Mouse (Mus musculus) urinary bladder, postnatal 36 days (tissue): ENCODE results near the gene BC005624.
"Not testable (repeated sequence)": the region's sequence is repeated elsewhere in the genome, so short reads cannot be mapped to it uniquely, and the experiment has no call there.

Experiments
- DNase-seq, 2 experiments: peaks; one replicate each; pipeline ENCODE4 v3.0.0; 2022; ENCODE audit warnings: low spot score in 2 of 2, mixed read lengths in 1 of 2

The BC005624 gene

DNA sequence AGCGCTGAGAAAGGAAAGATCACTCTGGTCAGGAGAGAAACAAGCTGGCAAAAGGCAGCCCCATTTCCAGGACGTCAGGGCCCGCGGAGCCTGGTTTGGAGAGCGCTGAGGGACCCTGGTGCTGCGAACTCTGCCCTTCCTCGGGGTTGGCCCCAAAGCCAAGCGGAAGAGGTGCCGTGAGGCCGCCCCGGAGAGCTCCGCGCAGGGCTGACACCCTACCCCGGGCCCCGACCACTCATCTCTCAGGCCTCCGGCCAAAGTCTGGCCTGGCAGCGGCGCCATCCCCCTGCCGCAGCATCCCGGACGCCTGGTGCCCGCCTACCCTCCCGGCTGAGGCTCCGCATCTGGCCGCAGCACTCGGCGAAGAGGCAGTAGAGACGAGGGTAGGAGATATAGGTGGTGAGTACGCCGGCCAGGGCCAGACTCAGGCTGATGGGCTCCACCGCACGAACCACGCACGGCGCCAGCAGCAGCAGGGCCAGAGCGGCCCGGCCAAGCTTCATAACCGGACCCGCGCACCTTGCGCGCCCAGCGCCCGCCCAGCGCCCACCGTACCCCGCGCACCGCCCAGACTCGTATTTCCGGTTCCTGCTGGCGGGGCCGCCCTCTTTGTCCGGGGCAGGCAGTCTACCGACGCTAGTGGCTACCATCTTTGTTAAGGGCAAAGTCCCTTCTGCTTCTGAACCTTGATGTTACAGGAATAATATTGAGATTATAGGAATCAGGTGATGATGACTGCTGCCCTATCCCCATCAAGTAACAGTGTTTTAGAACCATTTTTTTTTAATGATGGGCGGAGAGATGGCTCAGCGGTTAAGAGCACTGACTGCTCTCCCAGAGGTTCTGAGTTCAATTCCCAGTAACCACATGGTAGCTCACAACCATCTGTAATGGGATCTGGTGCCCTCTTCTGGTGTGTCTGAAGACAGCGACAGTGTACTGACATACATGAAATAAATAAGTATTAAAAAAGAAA lies 14.4 kb downstream of the BC005624 start, which contains the start of gene Tor1a:
Gene Tor1a, minus strand, starts transcription at position 582 of the 976 bp plus-strand sequence.
- DNase-seq: peak; percentile 79 to 87

DNA sequence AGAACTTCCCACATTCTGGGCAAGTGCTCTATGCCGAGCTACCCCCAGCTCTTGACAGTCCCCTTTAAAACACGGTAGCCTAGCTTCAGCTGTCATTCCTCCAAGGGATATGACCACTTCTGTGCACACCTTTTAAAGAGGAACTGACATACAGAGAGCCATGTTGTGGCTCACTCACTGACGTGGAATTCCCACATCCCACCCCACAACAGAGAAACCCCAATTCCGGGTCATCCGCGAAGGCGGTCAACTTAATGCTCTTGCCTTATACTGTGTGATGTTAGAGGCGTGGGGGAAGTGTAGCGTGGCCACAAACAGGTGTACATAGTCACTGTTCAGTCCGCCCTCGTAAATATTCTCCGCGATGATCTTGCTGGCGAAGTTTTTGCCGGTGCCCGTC lies 15.2 kb downstream of the BC005624 start:
- no peak for DNase-seq

DNA sequence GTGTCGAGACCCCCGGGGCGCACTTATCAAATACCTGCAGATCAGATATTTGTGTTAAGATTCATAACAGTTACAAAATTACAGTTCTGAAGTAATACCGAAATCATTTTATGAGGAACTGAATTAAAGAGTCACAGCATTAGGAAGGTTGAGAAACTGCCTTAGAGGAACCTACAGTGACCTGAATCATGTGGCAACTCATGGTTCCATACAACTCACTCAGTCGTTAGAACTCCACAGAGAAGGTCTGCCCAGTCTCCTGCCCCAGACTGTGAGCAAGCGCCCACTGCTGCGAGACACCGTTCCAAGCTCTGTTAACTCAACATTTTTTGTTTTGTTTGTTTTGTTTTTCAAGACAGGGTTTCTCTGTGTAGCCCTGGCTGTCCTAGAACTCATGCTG lies 16.4 kb downstream of the BC005624 start:
- DNase-seq: no peak

GRCm38 (mm10) chr2:30962570-30963254 lies 19.3 kb downstream of the BC005624 start:
- DNase-seq: no peak

- no peak for DNase-seq
Observed at GRCm38 (mm10) chr2:30959856-30960255, 22.1 kb downstream of the BC005624 start.

DNA sequence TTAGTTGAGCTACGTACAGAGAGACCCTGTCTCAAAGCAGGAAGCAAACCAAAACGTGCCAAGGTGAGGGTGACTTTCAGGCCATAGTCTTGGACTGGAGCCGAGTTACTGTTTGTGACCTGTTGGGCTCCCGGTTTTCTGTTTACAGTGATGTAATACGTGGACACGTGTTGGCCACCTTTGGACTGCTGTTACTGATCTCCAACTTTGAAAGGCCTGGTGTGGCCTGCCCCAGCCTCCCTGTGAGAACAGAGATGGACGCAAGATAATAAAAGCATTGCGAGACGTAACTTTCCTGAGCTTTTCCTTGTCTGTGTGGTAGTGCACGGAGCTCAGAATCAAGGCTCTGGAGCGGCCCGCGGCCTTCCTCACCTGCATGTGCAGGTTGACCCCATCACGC lies 23.3 kb downstream of the BC005624 start:
- no peak for DNase-seq

GRCm38 (mm10) chr2:30957511-30957910 lies 24.5 kb downstream of the BC005624 start:
- DNase-seq: no peak

- DNase-seq: no peak
Observed at GRCm38 (mm10) chr2:30954797-30955196, 27.2 kb downstream of the BC005624 start.

- DNase-seq: peak; percentile 72 to 80
Observed at GRCm38 (mm10) chr2:30952824-30953490, 29.0 kb downstream of the BC005624 start, which contains the start of gene Tor1b. Tor1b (plus strand) TSS chr2:30952959.

DNA sequence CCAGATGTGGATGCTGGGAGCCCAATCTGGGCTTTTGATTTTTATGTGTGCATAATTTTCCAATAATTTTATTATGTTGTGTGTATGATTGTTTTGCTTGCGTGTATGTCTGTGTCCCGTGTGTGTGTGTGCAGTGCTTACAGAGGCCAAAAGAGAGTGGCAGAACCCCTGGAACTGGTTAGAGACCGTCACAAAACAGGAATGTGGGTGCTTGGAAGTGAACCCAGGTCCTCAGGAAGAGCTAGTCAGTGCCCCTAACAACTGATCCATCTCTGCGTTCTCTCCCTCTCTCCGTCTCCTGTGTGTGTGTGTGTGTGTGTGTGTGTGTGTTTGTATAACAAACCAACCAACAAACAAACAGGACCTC lies 29.6 kb downstream of the BC005624 start:
- no peak for DNase-seq

DNA sequence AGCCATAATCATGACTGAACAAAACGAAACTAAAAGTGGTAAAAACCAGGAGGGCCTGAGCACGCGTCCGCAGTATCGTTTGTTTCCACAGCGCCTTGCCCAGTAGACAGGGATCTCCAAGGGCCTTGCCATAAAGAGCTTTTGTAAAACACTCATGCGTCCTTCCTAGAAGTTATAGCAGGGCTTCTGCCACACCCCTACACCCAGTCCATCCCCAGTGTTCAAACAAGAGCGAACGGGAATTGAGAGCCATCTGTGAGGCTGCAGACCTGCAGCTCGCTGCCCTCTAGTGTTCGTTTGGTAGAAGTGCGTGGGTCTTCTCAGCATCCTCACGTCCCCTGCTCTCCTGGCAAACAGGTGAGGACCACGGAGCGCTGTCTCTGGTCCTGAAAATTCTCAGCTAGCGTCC lies 39.4 kb downstream of the BC005624 start:
- DNase-seq: peak; percentile 43 to 49

- DNase-seq: peak in 1 of 2 experiments; percentile 28
Observed at GRCm38 (mm10) chr2:30942116-30942515, 39.9 kb downstream of the BC005624 start.

GRCm38 (mm10) chr2:30941586-30941985 lies 40.4 kb downstream of the BC005624 start:
- DNase-seq: no peak

DNA sequence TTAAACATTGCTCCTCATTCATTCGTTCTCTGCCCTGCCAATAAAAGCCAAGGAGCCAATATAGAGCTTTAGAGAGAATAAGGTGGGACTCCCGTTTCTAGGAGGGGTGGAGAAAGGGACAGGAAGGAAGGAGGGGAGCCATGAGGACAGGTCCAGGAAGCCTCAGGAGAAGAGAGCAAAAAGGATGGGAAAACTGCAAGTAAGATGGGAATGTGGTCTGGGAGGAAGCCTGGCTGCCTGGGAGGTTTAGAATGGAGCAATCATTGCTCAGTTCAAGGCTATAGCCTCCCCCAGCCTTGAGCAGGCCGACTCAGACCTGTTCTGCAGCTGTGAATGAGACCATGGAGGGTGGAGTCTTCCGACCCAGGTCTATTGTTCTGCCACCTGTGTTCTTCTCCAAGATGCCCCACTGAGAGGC lies 43.4 kb downstream of the BC005624 start:
- no peak for DNase-seq

- no peak for DNase-seq
Observed at GRCm38 (mm10) chr2:30937731-30938130, 44.3 kb downstream of the BC005624 start.

DNA sequence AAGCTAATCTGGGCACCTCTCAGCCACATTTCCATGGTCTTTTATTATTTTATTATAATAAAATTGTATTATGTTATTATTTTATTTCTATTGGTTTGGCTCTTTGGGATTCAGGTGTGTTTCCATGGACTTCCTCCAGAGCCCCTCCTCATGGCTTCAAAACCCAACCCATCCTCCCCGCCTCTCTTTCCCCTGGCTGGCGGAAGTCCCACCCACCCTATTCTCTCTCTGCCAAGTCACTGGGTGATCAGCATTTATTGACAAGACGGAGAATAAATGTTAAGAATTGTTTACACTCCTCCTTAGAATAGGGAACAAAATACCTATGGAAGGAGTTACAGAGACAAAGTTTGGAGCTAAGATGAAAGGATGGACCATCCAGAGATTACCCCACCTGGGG lies 45.2 kb downstream of the BC005624 start:
- DNase-seq: no peak

DNA sequence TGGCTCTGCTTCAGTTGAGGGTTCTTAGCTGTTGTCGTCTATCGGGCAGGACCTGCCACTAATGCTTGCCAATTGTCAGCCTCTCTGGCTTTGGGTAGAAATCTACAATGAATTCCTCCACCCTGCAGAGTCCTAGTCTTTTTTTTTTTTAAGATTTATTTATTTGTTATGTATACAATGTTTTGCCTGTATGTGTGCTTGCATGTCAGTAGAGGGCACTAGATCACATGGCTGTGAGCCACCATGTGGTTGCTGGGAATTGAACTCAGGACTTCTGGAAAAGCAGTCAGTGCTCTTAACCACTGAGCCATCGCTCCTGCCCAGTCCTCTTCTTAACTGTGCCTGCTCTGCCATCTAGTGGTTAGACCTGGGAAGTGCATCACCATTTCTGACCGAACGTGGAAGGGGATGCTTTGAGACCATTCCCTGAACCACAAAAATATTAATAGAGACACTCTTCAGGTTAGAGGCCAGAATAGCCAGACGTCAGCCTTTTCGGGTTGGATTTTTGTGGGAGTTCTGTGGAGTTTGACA lies 48.0 kb downstream of the BC005624 start:
- DNase-seq: peak in 1 of 2 experiments; percentile 72

GRCm38 (mm10) chr2:30933032-30933431 lies 49.0 kb downstream of the BC005624 start:
- no peak for DNase-seq

GRCm38 (mm10) chr2:30931922-30932321 lies 50.1 kb downstream of the BC005624 start:
- DNase-seq: no peak

DNA sequence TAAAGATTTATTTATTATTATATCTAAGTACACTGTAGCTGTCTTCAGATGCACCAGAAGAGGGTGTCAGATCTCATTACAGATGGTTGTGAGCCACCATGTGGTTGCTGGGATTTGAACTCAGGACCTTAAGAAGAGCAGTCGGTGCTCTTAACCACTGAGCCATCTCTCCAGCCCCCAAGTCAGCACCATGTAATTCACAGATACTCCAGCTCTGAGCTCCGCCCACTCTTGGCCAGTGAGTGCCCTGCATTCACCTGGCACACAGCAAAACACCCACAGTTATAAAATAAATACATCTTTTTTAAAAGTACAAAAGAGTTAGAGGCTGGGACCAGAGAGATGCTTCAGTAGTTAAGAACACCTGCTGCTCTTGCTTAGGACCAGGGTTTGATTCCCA lies 51.2 kb downstream of the BC005624 start:
- not testable (repeated sequence) for DNase-seq

DNA sequence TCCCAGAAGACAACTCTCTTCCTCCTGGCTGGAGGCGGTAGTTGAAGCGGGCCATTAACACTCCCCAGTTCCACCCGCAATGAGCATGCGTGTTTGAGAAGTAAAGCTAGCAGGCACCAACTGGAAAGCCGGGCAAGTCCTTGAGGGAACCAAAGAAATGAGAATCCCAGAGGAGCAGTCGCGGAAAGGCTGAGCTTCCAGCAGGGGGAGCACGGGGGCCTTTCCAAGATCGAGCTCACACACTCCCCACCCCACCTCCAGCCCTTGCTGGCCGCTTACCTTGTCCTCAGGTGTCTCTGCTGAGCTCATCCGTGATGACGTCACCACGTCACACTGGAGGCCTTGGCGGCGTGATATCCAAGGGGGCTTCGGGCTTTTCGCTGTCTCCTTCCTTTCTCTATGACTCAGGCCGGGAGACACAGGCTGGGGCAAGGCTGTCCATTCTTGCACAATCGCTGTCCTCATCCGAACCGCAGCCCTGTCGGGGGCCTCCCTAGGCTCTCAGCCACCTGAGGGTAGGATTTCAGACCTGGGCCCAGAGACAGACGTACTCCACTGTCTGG lies 52.4 kb downstream of the BC005624 start, which contains the start of gene Ptges:
Gene Ptges, minus strand, starts transcription at position 381 of the 563 bp plus-strand sequence.
- DNase-seq: peak in 1 of 2 experiments; percentile 72
